Mouse (Mus musculus): ENCODE measurements around the gene Plekha7. TPM values are rescaled to one million over a fixed set of nuclear protein-coding genes. Genes with fewer than 3 reads are reported as not detected.

The Plekha7 gene
- polyA plus RNA-seq, 1 experiment, result 13.5 TPM

- H3K27me3 ChIP-seq (ENCODE audit: control insufficient read depth, insufficient read depth, low read length), result no peaks in the 10 kb centered on the region
- H3K4me1 ChIP-seq (ENCODE audit: control insufficient read depth, insufficient read depth, low read length), result no peaks in the 10 kb centered on the region; the same call in 1 of the 2 replicates
- DNase-seq, result no peak
- 78% methylated on average over 4 of the region's 4 CpGs for WGBS
- H3K4me3 ChIP-seq (replicated peaks; ENCODE audit: insufficient read depth, low read depth, low read length), result no peak overlapping the region
- TF ChIP-seq POLR2A (IDR thresholded peaks at IDR 0.05; ENCODE audit: borderline replicate concordance, insufficient read depth, low read length) (no peak), CTCF (IDR thresholded peaks at IDR 0.05; ENCODE audit: borderline replicate concordance, insufficient read depth, low read depth, low read length) (no peak)
- no peak overlapping the region for H3K27ac ChIP-seq (ENCODE audit: insufficient read depth, low read length)
Observed at GRCm38 (mm10) chr7:116149568-116149967, 158.6 kb downstream of the Plekha7 start.

GRCm38 (mm10) chr7:116147114-116147513 is 161.1 kb downstream of the Plekha7 start:
- no peak overlapping the region for H3K27ac ChIP-seq (ENCODE audit: insufficient read depth, low read length)
- no peak for DNase-seq
- TF ChIP-seq CTCF (IDR thresholded peaks at IDR 0.05; ENCODE audit: borderline replicate concordance, insufficient read depth, low read depth, low read length), result no peak
- no peak for TF ChIP-seq POLR2A (IDR thresholded peaks at IDR 0.05; ENCODE audit: borderline replicate concordance, insufficient read depth, low read length)
- WGBS, result 42% methylated on average over 2 of the region's 2 CpGs
- no peaks in the 10 kb centered on the region; the same call in 1 of the 2 replicates for H3K4me1 ChIP-seq (ENCODE audit: control insufficient read depth, insufficient read depth, low read length)
- H3K27me3 ChIP-seq (ENCODE audit: control insufficient read depth, insufficient read depth, low read length), result no peaks in the 10 kb centered on the region
- no peak overlapping the region for H3K4me3 ChIP-seq (replicated peaks; ENCODE audit: insufficient read depth, low read depth, low read length)

GRCm38 (mm10) chr7:116145030-116145429 is 163.1 kb downstream of the Plekha7 start:
- no peak for TF ChIP-seq CTCF (IDR thresholded peaks at IDR 0.05; ENCODE audit: borderline replicate concordance, insufficient read depth, low read depth, low read length)
- TF ChIP-seq POLR2A (IDR thresholded peaks at IDR 0.05; ENCODE audit: borderline replicate concordance, insufficient read depth, low read length), result no peak
- 91% methylated on average over 6 of the region's 6 CpGs for WGBS
- Histone ChIP-seq H3K27me3 (ENCODE audit: control insufficient read depth, insufficient read depth, low read length) (no peaks in the 10 kb centered on the region), H3K27ac (ENCODE audit: insufficient read depth, low read length) (no peak overlapping the region), H3K4me3 (replicated peaks; ENCODE audit: insufficient read depth, low read depth, low read length) (no peak overlapping the region), H3K4me1 (ENCODE audit: control insufficient read depth, insufficient read depth, low read length) (no peaks in the 10 kb centered on the region; the same call in 1 of the 2 replicates)
- no peak for DNase-seq

- no peaks in the 10 kb centered on the region for H3K4me1 ChIP-seq (ENCODE audit: control insufficient read depth, insufficient read depth, low read length)
- DNase-seq, result no peak
- no peaks in the 10 kb centered on the region for H3K27me3 ChIP-seq (ENCODE audit: control insufficient read depth, insufficient read depth, low read length)
- TF ChIP-seq POLR2A (IDR thresholded peaks at IDR 0.05; ENCODE audit: borderline replicate concordance, insufficient read depth, low read length) (no peak), CTCF (IDR thresholded peaks at IDR 0.05; ENCODE audit: borderline replicate concordance, insufficient read depth, low read depth, low read length) (no peak)
- H3K4me3 ChIP-seq (replicated peaks; ENCODE audit: insufficient read depth, low read depth, low read length), result no peak overlapping the region
- no peak overlapping the region for H3K27ac ChIP-seq (ENCODE audit: insufficient read depth, low read length)
- 28% methylated on average over 3 of the region's 3 CpGs for WGBS
Observed at GRCm38 (mm10) chr7:116137671-116138070, 170.5 kb downstream of the Plekha7 start.

- H3K27me3 ChIP-seq (ENCODE audit: control insufficient read depth, insufficient read depth, low read length), result no peaks in the 10 kb centered on the region
- H3K27ac ChIP-seq (ENCODE audit: insufficient read depth, low read length), result no peak overlapping the region
- no peak overlapping the region for H3K4me3 ChIP-seq (replicated peaks; ENCODE audit: insufficient read depth, low read depth, low read length)
- H3K4me1 ChIP-seq (ENCODE audit: control insufficient read depth, insufficient read depth, low read length), result no peaks in the 10 kb centered on the region
- DNase-seq, result no peak
- WGBS, result 79% methylated on average over 12 of the region's 12 CpGs
- no peak for TF ChIP-seq CTCF (IDR thresholded peaks at IDR 0.05; ENCODE audit: borderline replicate concordance, insufficient read depth, low read depth, low read length)
- TF ChIP-seq POLR2A (IDR thresholded peaks at IDR 0.05; ENCODE audit: borderline replicate concordance, insufficient read depth, low read length), result no peak
Observed at GRCm38 (mm10) chr7:116137149-116137548, 171.0 kb downstream of the Plekha7 start.

- no peak overlapping the region for H3K27ac ChIP-seq (ENCODE audit: insufficient read depth, low read length)
- 30% methylated on average over 31 of the region's 31 CpGs for WGBS
- no peak for DNase-seq
- no peaks in the 10 kb centered on the region for H3K27me3 ChIP-seq (ENCODE audit: control insufficient read depth, insufficient read depth, low read length)
- no peaks in the 10 kb centered on the region for H3K4me1 ChIP-seq (ENCODE audit: control insufficient read depth, insufficient read depth, low read length)
- H3K4me3 ChIP-seq (replicated peaks; ENCODE audit: insufficient read depth, low read depth, low read length), result peak overlapping the region; percentile 5
- TF ChIP-seq CTCF (IDR thresholded peaks at IDR 0.05; ENCODE audit: borderline replicate concordance, insufficient read depth, low read depth, low read length) (peak; percentile 18; the same call in 1 of the 2 replicates), POLR2A (IDR thresholded peaks at IDR 0.05; ENCODE audit: borderline replicate concordance, insufficient read depth, low read length) (no peak)
Observed at GRCm38 (mm10) chr7:116134413-116135292, 173.5 kb downstream of the Plekha7 start.

GRCm38 (mm10) chr7:116132078-116132477 is 176.1 kb downstream of the Plekha7 start:
- Histone ChIP-seq H3K27ac (ENCODE audit: insufficient read depth, low read length) (no peak overlapping the region), H3K27me3 (ENCODE audit: control insufficient read depth, insufficient read depth, low read length) (no peaks in the 10 kb centered on the region), H3K4me1 (ENCODE audit: control insufficient read depth, insufficient read depth, low read length) (no peaks in the 10 kb centered on the region), H3K4me3 (replicated peaks; ENCODE audit: insufficient read depth, low read depth, low read length) (no peak overlapping the region)
- DNase-seq, result peak; percentile 73 to 80
- peak; percentile 89 for TF ChIP-seq CTCF (IDR thresholded peaks at IDR 0.05; ENCODE audit: borderline replicate concordance, insufficient read depth, low read depth, low read length)
- TF ChIP-seq POLR2A (IDR thresholded peaks at IDR 0.05; ENCODE audit: borderline replicate concordance, insufficient read depth, low read length), result no peak
- WGBS, result under 1% methylated on average over 5 of the region's 5 CpGs

GRCm38 (mm10) chr7:116131390-116131789 is 176.8 kb downstream of the Plekha7 start:
- no peak for TF ChIP-seq POLR2A (IDR thresholded peaks at IDR 0.05; ENCODE audit: borderline replicate concordance, insufficient read depth, low read length)
- no peak for TF ChIP-seq CTCF (IDR thresholded peaks at IDR 0.05; ENCODE audit: borderline replicate concordance, insufficient read depth, low read depth, low read length)
- H3K27me3 ChIP-seq (ENCODE audit: control insufficient read depth, insufficient read depth, low read length), result no peaks in the 10 kb centered on the region
- H3K4me1 ChIP-seq (ENCODE audit: control insufficient read depth, insufficient read depth, low read length), result no peaks in the 10 kb centered on the region
- no peak overlapping the region for H3K27ac ChIP-seq (ENCODE audit: insufficient read depth, low read length)
- 32% methylated on average over 4 of the region's 4 CpGs for WGBS
- peak in 1 of 2 experiments; percentile 20 for DNase-seq
- no peak overlapping the region for H3K4me3 ChIP-seq (replicated peaks; ENCODE audit: insufficient read depth, low read depth, low read length)
